Mouse (Mus musculus) layer of hippocampus, adult 18-20 months (tissue): ENCODE measurements around the gene Gramd1b. TPM values are rescaled to one million over a fixed set of nuclear protein-coding genes. Genes with fewer than 3 reads are reported as not detected.

Experiments used
- DNase-seq, 2 experiments: peaks; one replicate each; pipeline ENCODE4 v3.0.0; 2022; ENCODE audit warnings: low spot score in 2 of 2
- total RNA-seq, 2 experiments: library from RNA; stranded (reverse); gene quantifications; 2 replicates each; pipeline ENCODE4 v1.2.3; 2021

Gramd1b gene
- total RNA-seq, 2 experiments from 2014 or later: 146 to 159 TPM

DNA sequence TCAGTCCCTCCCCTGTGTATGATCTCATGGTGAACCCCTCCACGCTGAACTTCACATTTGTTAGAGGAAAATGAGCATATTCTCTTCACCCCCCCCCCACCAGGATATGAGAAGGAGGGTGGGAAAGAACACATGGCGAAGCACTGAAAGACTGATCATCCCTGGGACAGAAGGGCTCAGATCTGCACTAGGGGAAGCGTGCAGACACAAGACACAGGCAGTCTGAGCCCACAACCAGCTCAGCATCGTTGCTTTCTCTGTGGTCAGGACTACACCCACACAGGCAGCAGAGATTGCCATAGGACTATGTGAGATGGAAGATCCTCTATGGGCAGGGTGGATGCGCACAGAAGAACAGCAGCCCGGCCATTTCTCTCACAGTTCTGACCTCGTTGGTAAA lies 189.1 kb downstream of the Gramd1b start:
- DNase-seq: peak in 1 of 2 experiments; percentile 63

GRCm38 (mm10) chr9:40339578-40339977 lies 191.6 kb downstream of the Gramd1b start:
- DNase-seq: peak in 1 of 2 experiments; percentile 69

DNA sequence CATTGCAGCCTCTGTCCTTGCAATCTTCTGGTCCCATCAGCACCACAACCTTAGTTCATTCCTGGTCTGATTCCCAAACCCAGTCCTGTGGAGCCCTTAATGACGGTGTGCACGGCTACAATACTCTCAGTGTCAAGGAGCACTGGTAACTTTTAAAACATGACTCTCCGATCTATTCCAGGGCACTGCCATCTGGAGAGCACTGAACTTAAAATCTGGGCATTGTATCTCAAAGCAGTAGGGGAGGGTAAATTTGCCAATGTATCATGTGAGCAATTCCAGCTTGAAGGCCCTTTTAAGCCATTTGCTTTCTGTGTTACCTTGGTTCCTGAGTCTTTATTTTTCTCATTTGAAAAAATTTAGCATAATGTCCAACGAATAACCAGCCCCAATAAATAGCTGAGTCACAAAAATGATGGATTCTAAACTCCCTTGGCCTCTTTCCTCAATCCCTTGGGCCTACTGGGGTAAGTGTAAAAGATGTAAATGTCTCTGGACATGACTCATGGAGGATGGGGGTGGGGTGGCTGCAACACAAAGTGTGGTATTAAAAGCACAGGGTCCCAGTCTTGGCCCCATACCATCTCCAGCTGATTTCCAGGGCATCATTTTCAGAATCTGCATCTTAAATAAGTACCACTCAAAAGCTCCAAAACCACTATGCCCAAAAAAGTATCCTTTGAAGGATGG lies 193.9 kb downstream of the Gramd1b start:
- no peak for DNase-seq

DNA sequence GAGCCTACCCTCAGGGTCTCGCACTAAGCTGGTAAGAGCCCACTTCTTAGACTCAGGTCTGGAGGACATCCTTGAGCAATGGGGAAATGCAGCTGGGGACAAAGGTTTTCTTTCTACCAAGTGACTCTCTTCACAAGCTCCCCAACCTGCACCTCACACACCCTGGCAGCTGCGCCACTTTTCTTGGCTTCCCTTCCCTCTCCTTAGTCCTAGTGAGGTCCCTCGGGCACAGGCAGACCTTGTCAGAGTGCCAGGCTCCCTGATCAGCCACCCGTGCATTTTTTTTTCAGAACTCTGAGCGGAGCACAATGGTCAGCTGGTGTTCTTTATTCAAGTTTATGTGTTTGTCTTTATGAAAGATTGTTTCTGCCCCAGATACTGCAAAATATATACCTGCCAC lies 194.5 kb downstream of the Gramd1b start:
- DNase-seq: peak in 1 of 2 experiments; percentile 64

DNA sequence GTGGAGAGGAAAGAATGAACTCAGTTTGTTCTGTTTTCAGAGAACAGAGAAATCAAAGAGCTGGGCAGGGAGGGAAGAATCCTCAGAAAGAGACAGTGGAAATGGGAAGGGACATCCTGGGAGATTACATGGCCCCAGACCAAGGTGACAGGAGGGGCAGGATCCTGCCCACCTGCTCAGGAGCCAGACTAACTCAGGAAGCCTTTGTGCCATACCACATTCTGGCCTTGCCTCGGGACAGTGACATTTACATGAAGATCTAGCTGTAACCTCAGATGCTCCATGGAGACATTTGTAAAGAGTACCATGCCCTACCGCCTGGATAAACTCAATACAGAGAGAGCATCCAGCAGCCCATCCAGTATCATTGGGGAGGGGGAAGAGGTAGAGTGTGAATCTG lies 196.6 kb downstream of the Gramd1b start:
- no peak for DNase-seq

GRCm38 (mm10) chr9:40333649-40334396 lies 197.4 kb downstream of the Gramd1b start:
- DNase-seq: peak in 1 of 2 experiments; percentile 90

GRCm38 (mm10) chr9:40332731-40333648 lies 198.2 kb downstream of the Gramd1b start:
- no peak for DNase-seq

DNA sequence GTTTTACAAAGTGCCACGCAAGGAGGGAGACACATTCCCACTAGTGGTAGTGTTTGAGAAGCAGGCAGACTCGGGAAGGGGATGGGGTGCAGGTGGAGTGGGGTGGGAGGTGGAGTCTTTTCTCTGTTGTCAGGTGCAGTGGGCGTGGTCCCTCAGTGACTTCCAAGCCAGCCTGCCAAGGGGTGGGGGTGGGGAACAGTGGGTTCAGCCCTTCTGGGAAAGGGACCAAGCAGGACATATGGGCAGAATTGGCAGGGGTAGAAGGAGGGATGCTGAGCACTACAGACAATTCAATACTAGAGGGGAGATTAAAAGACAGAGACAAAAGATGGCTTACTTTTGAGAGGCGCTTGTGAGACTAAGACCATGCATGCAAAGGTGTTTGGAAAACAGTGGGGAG lies 198.9 kb downstream of the Gramd1b start:
- DNase-seq: peak in 1 of 2 experiments; percentile 88

DNA sequence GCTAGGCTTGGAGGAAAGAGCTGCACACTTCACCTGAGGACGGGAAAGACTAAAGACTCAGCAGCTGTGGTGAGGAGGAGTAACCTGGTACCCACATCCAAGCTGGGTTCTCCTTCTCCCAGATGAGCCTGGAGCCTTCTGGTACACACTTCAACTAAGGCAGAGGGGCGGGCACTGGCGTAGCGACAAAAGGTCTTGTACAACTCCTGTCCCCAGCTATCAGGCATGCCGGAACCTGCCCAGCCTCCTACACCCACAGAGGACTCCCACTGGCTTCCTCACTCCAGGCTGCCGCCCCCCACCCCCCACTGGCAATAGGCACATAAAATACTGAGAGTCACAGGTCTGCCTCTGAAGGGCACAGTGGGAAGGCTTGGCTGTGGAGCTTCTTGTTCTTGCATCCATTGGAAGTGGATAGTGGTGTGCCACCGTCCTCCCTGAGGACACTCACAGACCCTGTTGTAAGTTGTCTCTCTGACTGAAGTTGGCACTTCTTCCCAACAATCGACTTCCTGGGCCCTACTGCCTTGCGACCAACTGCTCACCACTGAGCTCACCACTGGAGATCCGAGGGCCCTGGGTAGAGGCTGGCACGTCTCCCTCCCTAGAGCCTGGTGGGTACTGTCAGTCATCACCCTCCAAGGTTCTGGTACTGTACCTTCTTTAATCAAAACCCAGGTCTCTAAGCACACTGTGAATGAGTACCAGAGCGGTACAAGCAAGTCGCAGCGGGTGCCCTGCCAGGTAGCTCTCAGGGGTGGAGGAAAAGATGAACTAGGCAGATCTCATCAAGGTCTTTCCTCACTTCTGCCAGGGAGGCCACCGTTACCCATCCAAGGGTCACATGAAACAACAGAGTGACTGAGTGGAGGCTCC lies 199.5 kb downstream of the Gramd1b start:
- no peak for DNase-seq

GRCm38 (mm10) chr9:40330609-40331382 lies 200.4 kb downstream of the Gramd1b start:
- DNase-seq: peak in 1 of 2 experiments; percentile 92

GRCm38 (mm10) chr9:40326260-40326915 lies 204.8 kb downstream of the Gramd1b start:
- no peak for DNase-seq

DNA sequence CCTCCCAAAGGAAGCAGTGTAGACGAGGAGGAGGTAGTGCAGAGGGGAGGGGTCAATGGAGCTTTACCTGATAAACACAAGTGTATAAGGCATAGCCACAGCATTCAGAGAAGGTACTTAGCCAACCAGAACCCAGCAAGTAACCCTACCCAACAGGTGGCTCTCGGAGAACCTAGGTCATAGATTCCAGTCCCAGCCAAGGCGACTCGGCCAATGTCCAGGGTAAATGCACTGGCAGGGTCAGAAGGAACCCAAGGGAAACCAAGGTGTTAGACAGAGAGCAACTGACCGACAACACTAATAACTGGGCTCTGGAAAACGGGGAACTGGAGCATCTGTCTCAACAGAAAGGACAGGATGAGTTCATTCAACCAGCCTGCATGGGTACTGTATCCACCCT lies 206.4 kb downstream of the Gramd1b start:
- DNase-seq: no peak

GRCm38 (mm10) chr9:40324232-40324792 lies 206.9 kb downstream of the Gramd1b start:
- no peak for DNase-seq

DNA sequence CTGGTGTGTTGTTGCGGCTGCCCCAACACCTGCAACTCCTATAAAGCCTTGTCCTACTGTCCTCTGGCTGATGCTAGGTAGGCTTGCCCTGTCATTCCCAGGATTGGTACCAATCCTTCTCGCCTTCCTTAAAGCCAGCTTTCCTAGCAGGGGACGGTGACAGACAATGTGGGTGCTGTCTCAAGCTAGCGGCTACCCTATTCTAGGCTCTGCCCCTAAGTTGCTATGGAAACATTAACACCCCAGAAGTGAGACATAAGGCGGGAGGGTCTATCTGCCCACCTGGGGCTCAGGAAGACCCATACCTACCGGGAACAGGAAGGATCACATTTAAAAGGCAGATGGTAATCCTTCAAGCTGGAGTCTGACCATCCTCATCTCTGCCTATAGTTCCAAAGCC lies 207.4 kb downstream of the Gramd1b start:
- DNase-seq: no peak

- no peak for DNase-seq
These were observed 208.0 kb downstream of the Gramd1b start for GRCm38 (mm10) chr9:40323171-40323570.

- DNase-seq: no peak
These were observed 208.8 kb downstream of the Gramd1b start for GRCm38 (mm10) chr9:40322372-40322771.

DNA sequence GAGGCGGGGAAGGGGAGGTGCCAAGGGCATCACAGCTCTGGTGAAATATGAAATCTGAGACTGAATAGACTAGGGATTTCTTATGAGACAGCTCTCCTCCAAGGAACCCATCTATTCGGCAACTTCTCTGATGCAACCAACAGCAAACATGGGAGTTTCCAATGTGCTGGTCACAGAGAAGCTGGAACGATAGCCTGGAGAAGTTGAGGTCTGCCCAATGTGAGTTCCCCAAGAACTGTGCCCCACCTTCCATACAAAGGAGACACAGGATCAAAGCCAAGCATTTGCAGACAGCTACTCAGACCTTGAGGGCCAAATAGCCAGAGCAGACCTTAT lies 209.5 kb downstream of the Gramd1b start:
- no peak for DNase-seq

GRCm38 (mm10) chr9:40320879-40321667 lies 210.1 kb downstream of the Gramd1b start:
- DNase-seq: peak in 1 of 2 experiments; percentile 59
